Mouse (Mus musculus) A20 (cell line): ENCODE measurements at regions not wholly inside any gene's neighbourhood (a gene's known extent, or its start where the extent isn't known, plus 50 kb on each side); places are given as distances from the start of the nearest gene placed in this dataset.

Experiments used
- DNase-seq: peaks from one replicate; pipeline ENCODE4 v3.0.0-alpha.2; 2011; ENCODE audit warnings: low read depth, low spot score

DNA sequence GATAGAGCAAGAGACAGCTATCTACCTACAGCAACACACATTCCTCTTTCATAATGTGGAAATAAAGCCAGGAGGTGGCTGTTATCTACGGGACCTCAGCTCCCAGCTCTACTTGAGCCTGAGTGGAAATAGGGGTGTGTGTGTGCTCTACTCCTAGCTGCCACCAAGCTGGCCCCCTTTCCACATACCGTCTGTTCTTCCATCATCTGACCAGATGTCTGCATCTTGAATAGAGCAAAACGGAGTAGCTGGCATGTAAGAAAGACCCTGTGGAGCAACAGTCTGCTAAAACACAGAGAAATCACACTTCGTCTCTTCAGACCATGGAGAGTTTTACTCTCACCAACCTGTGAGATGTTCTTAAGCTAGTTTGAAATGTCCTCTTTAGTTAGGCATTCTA, 454.9 kb downstream of the 1700129C05Rik start:
- no peak for DNase-seq

DNA sequence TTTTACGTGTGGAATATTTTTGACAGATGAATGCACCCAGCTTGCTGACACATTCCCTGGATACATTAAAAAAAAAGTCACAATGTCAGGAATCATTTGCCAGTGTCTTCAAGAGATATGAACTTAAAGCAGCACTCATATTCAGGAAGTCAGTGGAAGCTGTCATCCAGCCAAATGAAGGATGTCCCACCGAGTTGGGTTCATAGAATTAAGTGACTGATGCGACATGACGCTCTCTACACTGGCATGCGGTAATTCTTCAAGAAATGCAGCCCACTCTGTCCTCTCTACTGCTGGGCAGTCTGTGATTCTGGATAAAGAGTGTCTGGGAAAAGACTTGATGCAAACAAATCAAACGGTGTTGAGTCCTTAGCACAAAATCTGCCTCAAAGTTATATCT, 463.9 kb downstream of the 1700129C05Rik start:
- no peak for DNase-seq

DNA sequence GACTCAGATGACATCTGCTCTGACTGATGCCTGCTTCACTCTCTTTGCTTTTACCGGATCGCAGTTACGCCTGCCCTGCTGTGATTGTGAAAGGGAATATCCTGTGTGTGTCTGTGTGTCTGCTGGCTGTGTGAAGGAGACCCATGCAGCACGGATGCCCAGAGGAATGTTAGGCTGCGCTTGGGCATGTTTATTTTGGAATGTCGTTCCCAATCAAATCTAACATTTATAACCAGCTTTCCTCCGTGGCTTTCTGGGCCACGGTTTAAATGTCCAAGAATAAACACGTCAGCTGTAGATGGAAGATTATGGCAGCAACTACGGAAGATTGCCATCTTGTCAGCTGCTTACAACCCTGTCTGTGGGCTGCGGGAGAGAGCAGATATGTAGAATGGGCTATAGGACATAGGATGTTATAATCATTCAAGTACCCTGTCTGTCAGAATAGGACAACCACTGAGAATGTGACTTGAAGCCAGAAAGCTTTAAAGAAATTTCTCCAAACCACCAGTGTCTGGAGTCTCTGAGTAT, 464.5 kb downstream of the 1700129C05Rik start:
- no peak for DNase-seq

DNA sequence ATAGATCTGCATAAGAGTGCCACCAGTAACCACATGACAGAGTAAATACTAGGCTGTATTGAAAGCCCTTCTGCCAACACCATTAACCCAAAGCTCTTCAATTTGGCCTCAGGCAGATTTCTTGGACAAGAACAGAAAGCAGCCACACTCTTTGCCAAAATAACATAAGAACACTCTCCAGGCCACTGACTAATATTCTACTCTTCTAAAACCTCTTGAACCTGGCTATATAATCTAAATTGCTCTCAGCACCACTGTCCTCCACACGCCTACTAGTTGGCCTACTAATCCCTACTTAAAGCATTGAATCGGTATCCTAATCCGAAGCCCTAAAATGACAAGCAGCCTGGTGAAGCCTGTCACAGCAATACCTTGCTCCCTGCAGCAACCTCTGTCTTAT, 467.5 kb downstream of the 1700129C05Rik start:
- no peak for DNase-seq

DNA sequence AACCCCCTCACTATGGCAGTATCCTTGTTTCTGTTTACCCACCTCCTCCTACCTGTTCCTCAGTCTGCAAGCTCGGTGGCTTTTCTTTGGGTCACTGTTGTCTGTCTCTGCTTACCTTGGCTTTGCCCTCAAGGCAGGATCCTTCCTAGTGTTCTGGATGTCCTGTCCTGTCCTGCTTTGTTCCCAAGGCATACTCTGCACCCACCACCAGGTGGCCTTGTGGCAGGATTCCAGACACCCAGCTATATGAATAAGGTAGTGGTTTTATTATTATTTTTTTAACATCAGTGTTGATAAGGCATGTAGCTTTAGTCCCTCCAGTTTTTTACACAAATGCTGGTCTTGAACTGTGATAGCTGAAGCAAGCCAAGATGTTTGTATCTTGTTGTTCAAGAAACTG, 478.7 kb downstream of the 1700129C05Rik start:
- DNase-seq = no peak

DNA sequence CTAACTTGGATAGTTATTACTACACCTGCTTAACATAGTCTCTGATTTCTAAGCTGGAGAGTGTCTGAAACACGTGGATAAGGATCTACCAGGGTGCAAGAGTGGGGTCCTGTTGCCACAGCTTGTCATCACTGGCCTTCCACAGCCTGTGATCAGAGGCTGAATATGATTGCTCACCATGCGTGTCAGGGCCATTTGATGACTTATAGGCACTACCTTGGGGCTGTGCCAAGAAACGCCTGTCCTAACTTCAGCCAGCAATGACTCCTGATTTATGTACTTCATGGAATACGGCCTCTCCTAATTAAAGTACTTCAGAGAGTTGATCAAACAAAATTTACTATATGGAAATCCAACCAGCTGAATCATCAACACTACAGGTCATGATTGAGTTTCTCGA, 480.1 kb downstream of the 1700129C05Rik start:
- no peak for DNase-seq

DNA sequence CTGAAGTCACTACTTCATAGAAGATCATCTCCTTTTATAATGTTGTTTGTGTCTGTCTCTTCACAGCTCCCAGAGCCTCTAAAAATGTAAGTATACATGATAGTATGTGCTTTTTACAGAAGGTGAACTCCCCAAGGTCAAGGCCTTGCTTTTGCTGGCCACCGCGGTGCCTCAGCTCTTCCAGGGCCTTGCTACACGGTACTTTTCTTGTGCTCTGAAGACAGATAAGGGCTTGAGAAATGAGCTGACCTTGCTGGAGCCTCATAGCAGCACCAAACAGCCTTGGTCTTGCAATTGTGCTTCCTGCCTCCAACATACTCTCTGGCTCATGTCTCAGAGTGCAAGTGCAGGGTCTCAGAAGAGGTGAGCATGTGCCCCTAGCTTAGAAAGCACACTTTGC, 481.3 kb downstream of the 1700129C05Rik start:
- DNase-seq = no peak

DNA sequence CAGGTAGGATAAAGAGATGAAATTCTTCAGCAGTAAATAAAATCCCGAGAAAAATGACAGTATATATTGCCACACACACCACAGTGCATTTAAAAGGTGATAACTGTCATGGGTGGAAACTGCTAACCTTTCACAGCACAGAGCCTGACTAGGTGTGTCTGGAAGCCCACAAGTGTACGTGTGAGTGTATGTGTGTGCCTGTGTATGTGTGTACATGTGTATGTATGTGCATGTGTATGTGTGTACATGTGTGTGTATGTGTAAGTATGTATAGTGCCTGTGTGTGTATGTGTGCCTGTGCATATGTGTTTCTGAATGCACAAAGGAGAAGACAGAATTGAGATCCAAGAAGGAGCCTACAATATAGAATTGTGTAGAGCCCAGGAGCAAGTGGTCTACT, 485.4 kb downstream of the 1700129C05Rik start:
- no peak for DNase-seq

DNA sequence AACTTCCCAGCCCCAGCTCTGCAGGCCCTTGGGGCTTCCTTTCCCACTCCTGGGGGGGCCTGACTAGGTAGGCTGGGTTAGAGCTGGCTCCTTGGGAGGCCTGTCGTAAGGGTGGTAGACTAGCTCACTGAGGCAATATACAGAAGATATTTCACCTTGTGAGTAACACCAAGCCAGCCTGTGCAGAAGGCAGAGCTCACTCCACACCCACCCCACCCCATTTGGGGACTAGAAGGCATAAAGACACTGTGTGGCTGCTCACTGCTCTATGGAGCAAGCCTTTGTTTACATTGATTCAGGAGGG, 485.8 kb downstream of the 1700129C05Rik start:
- DNase-seq = no peak

DNA sequence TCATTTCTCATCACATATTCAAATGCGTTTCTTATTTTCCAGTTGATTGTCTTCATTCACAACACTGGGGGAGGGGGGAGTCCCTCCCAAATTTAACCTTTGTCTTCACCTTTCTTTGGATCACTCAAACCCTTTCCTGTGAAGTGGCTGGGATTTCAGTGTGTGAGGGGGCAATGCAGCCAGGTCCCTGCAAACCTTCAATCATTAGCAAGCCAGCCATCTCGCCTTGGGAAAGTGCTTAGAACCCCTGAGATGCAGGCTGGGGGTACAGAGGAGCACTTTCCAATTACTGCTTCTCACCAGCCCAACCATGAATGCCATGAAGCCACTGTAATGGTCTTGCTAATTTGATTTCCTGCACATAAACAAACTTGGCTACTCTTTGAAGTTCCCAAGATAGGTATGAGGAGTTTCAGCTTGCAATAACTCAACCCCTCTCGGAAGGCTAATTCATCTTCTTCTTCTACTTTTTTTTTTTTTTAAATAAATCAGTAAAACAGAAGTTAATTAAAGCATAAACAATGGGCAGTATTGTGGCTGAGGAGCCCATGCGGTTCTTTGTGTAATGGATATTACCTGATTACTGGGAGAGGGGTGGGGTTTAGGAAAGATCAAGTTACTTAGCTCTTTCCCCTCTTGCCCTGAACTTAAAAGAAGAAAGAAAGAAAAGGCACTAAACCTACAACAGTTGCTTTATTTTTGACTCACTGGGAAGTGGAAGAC, 486.3 kb downstream of the 1700129C05Rik start:
- DNase-seq = no peak

DNA sequence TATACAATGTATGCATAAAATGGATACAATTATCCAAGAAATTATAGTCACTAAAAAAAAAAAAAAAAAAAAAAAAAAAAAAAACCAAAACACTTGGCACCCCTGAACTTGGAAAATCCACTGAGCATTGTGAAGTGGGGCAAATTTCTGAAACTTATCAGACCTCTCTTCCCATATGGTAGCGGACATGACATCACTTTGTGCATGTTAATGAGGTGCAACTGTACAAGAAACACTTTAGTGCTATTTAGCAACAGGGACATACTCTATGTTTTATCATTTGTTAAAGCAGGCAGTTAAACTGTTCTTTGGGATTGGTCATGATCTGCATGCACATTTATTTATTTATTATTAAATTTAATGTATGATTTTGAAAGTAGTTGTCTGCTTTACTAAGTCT, 489.7 kb downstream of the 1700129C05Rik start:
- DNase-seq = no peak

DNA sequence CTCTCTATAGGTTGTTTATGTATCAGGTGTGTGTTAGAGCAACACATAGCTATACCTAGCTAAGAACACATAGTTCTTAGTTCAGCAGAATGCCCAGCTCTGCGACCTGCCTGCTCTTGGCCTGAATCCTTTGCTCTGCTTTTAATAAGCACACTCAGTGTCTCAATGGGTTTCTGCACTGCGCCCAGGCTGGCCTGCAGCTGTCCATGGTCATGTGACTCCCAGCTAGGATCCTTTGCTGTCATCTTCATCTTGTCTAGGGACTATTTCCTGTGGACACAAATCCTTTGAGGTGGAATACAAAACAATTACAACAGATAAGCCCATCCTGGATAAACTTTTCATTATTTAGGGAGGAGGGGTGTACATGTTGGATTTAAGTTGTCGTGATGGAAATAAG, 490.7 kb downstream of the 1700129C05Rik start:
- no peak for DNase-seq

DNA sequence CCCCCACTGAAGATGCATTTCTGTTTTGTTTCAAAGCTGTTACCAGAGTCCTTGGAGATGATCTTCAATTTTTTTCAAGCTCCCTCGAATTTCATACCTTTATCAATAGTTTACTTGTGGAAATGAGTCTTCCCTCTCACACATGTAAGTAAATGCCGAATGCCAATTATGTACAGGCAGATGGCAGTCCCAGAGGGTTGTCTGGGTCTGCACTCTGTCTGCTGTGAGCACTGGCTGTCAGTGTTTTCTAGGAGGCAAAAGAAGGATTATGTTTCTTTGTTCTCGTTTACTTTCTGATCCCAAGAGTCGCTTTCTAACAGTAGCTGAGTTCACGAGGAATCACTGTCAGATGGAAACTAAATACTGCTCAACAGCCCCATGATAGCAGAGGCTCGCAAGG, 491.5 kb downstream of the 1700129C05Rik start:
- no peak for DNase-seq

DNA sequence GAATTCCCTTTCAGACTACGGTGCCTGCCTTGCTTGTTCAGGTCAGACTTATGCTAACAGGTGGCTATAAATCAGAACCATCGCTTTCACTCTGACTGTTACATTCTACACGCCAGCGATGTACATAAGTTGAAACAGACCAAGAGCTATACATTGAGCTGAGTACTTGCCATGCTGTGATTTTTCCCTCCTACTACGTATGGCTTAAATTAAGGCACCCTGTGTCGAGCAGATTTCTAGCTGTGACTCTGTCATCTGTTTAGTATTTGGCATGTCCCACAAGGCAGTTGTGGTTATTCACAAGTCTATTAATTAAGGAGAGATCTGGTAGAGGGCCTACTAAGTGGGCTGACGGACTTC, 504.4 kb downstream of the 1700129C05Rik start:
- no peak for DNase-seq

DNA sequence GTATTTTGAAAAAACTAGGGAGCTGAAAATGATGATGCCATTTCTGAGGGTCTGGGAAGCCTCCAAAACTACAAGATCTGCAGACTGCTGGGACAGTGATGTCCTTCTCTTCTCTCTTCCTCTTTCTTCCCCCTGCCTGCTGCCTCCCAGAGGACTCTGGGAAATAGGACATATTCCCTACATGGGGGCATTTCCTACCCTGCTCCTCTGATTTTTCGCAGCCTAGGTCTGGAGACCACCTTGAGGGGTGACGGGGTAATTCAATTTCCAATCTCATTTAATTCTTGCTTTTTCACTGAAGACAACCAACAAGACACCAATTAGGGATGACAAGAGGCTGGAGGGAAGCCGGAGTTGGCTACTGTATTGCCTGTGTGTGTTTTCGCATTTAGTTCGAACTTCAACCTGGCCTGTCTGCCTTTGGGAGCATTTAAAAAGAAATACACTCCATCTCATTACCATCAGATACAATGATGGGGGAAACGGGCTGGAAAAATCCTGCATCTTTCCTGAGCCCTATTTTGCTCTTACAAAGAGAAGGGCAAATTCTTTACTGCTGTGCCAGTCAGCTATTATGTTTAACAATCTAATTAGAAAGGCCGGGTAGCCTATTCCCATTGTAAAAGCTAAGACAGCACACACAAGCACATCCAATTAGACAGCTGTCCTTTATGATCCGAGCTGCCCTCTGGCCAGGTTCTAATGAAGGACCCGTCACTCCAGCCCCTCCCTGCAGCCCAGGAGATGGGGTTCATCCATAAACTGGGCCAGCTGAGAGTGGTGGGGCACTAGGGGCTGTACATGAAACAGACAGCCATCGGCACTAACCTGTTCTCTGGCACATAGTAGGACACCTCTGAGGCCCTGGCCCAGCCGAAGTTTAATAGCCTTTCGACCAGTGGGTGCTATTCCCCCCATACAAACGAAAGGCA, 505.0 kb downstream of the 1700129C05Rik start:
- no peak for DNase-seq

DNA sequence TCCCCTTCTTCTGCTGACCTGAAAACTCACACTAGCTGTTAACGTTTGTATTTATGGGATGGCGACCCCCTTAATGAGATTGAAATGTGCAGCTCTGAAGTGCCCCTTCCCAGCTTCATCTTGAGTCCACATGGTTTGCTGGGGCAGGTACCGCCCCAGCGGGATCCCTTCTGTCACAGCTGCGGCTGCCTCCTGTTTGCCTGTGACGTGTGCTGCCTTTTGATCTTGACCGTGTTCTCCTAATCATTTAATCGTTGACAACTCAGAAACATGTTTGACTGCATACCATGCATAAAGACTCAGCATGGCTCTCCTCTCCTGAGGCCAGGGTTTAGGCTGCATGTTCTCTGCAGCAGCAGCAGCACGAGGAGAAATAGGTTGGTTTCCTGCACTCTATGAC, 511.5 kb downstream of the 1700129C05Rik start:
- no peak for DNase-seq

DNA sequence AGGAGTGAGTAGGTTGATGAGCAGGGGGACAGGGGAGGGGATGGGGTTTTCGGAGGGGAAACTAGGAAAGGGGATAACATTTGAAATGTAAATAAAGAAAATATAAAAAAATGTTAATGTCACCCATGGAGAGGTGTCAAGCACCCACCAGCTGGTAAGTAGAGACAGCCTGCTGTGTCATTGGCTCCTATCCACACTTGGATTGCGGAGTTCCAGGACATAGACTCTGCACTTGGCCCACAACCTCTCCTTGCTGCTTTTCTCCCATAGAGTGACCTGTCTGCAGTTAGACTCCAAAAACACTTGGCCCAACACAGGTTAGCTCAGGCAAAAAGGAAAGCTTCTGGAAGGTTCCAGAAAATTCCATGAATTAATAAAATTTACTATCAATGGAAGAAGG, 514.4 kb downstream of the 1700129C05Rik start:
- DNase-seq = no peak

DNA sequence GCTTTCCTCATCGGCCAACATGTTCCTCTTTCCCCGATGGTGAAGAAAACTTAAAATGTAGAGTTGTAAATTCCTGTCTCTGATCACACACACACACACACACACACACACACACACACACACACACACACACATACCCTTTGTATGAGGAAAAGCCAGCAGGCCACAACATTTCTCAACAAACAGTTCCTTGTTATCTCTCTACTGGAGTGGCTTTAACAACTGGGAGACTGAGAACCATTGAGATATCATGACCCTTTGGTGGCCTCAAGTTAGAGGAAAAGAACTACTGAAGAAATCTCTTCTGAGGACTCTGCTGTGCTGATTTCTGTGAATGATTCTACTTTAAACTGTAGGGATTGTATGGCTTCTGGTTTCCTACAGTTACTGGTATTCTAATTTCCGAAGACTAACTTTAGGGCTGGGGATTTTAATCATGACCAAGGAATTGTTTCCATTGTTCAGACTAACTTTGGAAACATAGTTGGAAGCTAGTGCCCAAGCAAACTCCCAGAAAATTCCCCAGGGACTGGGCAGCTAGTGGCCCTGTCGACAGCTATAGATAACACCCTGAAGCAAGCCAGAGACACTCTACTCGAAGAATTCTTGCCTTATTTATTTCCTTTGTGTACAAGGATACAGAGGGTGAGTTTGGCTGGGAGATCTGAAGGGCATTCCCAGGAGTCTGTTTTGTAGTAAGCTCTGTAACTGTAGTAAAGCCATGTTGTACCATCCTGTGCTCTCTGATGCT, 516.0 kb downstream of the 1700129C05Rik start:
- no peak for DNase-seq

DNA sequence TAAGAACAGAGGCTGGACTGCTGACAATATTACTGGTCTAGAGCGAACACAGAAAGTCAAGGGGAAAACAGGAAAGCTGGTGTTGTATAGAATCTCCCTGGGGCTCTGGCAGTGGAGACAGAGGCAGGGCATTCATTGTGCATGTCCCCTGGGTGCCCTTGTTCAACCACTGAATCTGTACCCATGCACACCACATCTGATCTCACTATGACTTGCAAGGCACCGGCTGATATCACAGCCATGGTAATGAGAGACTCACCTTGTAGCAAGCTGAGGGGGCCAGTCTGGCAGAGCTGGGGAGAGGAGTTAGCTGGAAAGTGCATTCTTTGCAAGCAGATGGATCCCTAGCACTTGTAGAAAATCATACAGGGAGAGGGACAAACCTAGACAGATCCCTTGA, 522.5 kb downstream of the 1700129C05Rik start:
- DNase-seq = no peak

DNA sequence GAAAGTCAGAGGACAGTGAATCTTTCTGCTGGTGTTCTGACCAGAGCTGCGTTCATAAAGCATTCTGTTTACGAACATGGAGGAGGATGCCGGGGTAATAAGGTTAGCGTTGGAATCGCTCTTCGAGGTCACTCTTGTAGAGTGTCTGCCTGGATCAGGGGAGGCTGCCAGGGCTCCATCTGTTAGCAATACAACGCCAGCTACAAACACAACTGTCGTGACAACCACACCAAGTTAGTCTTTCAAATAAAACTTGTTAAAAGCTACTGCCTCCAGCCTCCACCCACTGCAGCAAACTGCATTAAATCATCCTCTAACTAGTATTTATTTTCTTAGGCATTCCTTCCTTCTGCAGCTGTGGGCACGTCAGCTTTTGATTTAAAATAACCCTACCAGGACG, 525.0 kb downstream of the 1700129C05Rik start:
- DNase-seq = no peak

DNA sequence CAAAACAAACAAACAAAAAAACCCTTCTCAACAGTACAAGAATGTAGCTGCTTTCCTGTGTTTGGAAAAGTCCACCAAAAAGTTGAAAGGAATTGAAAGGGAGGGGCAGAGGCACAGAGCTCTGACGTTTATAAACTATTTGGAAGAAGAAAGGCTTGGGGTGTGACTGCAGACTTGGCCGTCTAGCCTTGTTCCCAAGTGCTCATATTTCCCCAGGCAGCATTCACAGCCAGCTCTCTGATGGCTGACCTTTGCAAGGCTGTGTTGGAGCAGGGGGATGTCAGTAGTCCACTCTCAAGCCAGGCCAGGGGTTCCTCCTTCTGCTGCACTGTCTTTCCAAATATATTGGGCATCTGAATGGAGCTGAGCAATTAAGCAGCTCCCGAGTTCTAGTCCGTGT, 534.5 kb downstream of the 1700129C05Rik start:
- DNase-seq = no peak

DNA sequence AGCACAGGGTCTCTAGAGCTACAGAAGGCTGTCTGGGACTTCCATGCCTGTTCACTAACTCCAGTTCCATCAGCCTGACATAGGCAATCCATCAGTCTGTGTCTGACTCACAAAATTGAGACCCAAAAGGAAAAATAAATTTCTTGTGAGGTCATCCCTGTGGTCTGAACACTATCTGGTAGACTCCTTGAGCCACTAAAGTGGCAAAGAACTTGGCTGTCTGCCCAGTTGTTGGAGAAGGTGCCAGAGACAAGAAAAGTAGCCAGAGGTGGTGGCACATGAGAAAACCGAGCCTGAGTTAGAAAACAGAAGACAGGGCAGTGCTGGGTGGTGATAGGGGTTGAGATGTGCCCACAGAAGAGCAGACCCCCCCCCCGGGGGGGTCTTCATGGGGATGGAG, 535.0 kb downstream of the 1700129C05Rik start:
- no peak for DNase-seq
